Mouse (Mus musculus): ENCODE data around the gene B4galt7.
A peak's percentile ranks its signal among the peaks of the same experiment; 100 is the strongest.
"Not testable (repeated sequence)": the region's sequence is repeated elsewhere in the genome, so short reads cannot be mapped to it uniquely, and the experiment has no call there.

Gene B4galt7

GRCm38 (mm10) chr13:55596802-55597201 is 2.9 kb upstream of the B4galt7 start:
- no peak for DNase-seq (ENCODE audit: low read depth, low spot score)

- DNase-seq (ENCODE audit: low read depth, low spot score), result no peak
Observed at GRCm38 (mm10) chr13:55600657-55601056, 961 bp downstream of the B4galt7 start.

GRCm38 (mm10) chr13:55601611-55602010 is 1.9 kb downstream of the B4galt7 start:
- peak; percentile 76 for DNase-seq (ENCODE audit: low read depth, low spot score)

GRCm38 (mm10) chr13:55604606-55605005 is 4.9 kb downstream of the B4galt7 start:
- DNase-seq (ENCODE audit: low read depth, low spot score), result no peak

- DNase-seq (ENCODE audit: low read depth, low spot score), result no peak
Observed at GRCm38 (mm10) chr13:55606899-55607623, 7.4 kb downstream of the B4galt7 start.

GRCm38 (mm10) chr13:55607624-55608006 is 7.9 kb downstream of the B4galt7 start:
- no peak for DNase-seq (ENCODE audit: low read depth, low spot score)

- no peak for DNase-seq (ENCODE audit: low read depth, low spot score)
Observed at GRCm38 (mm10) chr13:55611996-55612395, 12.3 kb downstream of the B4galt7 start.

- DNase-seq (ENCODE audit: low read depth, low spot score), result no peak
Observed at GRCm38 (mm10) chr13:55613471-55613870, 13.8 kb downstream of the B4galt7 start.

- DNase-seq (ENCODE audit: low read depth, low spot score), result no peak
Observed at GRCm38 (mm10) chr13:55619328-55619727, 19.6 kb downstream of the B4galt7 start.

- no peak for DNase-seq (ENCODE audit: low read depth, low spot score)
Observed at GRCm38 (mm10) chr13:55620275-55620674, 20.6 kb downstream of the B4galt7 start.

- DNase-seq (ENCODE audit: low read depth, low spot score), result not testable (repeated sequence)
Observed at GRCm38 (mm10) chr13:55622156-55622648, 22.5 kb downstream of the B4galt7 start.

GRCm38 (mm10) chr13:55622649-55623541 is 23.2 kb downstream of the B4galt7 start, which contains the start of gene Caml:
Gene Caml, plus strand, starts transcription at chr13:55623005.
- DNase-seq (ENCODE audit: low read depth, low spot score), result peak; percentile 92

GRCm38 (mm10) chr13:55634639-55635127 is 35.0 kb downstream of the B4galt7 start, which contains the start of gene Ddx46:
Gene Ddx46, plus strand, starts transcription at chr13:55635027.
- peak; percentile 90 for DNase-seq (ENCODE audit: low read depth, low spot score)

- peak; percentile 53 for DNase-seq (ENCODE audit: low read depth, low spot score)
Observed at GRCm38 (mm10) chr13:55635146-55635571, 35.5 kb downstream of the B4galt7 start.

GRCm38 (mm10) chr13:55636185-55636983 is 36.7 kb downstream of the B4galt7 start:
- no peak for DNase-seq (ENCODE audit: low read depth, low spot score)

- DNase-seq (ENCODE audit: low read depth, low spot score), result peak; percentile 78
Observed at GRCm38 (mm10) chr13:55640480-55640879, 40.8 kb downstream of the B4galt7 start.

- peak; percentile 64 for DNase-seq (ENCODE audit: low read depth, low spot score)
Observed at GRCm38 (mm10) chr13:55644525-55644924, 44.8 kb downstream of the B4galt7 start.

GRCm38 (mm10) chr13:55650098-55650497 is 50.4 kb downstream of the B4galt7 start:
- peak; percentile 54 for DNase-seq (ENCODE audit: low read depth, low spot score)

- no peak for DNase-seq (ENCODE audit: low read depth, low spot score)
Observed at GRCm38 (mm10) chr13:55650980-55651379, 51.3 kb downstream of the B4galt7 start.
